Mouse (Mus musculus) mouse trophoblast stem cell (cell line): ENCODE measurements around the gene Rhox7b.
"Not testable (repeated sequence)": the region's sequence is repeated elsewhere in the genome, so short reads cannot be mapped to it uniquely, and the experiment has no call there.

ENCODE experiments used
- in situ Hi-C, 2 experiments: fragments of 300-500 bp; cut with MseI, MboI; formaldehyde crosslinking; loops; 2 replicates in 1 of 2; 3 replicates in 1 of 2; pipeline ENCODE4 v1.15.1; 2025

Rhox7b gene

DNA sequence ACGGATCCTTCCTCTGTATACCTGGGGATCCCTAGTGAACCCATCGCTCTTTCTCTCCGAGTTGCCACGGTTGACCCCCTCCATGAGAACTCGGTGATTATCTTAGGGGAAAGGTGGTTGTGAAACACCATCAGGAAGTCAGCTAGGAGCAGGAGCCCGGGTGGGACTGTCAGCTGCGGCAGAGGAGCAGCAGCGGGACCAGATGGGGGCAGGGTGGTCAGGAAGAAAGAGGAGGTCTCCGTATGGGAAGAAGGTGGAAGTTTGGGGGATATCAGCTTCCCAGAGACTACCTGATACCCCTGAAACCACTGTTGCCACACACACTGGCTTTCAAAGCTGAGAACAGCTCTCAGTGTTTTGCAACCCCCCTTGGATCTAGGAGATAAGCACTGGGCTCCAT is at the start of gene Rhox7b:
Gene Rhox7b, minus strand, starts transcription at position 101 of the 400 bp plus-strand sequence.
- in situ Hi-C loops = not testable (repeated sequence)

DNA sequence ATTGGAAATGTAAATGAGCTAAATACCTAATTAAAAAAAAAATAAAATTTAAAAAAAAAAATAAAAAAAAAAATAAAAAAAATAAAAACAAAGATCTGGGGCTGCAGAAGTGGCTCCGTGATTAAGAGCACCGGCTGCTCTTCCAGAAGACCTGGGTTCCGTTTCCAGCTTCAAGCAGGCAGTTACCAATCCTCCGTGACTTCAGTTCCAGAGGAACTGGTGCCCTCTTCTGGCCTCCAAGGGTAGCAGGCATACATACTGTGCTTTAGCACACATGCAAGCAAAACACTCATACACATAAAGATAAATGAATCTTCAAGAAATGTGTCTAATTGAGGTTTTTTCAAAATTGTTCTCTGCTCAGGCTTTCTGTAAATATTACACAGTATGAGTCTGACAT is 19.3 kb upstream of the Rhox7b start:
- in situ Hi-C loops = no loop called here

DNA sequence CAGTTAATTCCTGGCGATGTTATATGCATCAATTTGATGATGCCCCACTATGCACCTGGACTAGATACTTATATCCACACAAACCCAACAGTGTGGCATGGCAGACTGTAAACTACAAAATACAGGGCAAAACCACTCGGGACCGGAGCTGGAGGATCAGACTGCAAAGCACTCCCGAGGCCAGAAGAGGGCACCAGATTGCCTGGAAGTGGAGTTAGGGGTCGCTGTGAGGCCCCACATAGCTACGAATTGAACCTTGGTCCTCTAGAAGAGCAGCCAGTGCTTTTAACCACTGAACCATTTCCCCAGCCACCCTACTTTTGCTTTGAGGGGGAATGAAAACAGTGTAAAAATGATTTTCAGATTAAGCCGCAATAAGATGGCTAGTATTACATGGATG is 11.5 kb upstream of the Rhox7b start:
- in situ Hi-C loops = no loop called here

DNA sequence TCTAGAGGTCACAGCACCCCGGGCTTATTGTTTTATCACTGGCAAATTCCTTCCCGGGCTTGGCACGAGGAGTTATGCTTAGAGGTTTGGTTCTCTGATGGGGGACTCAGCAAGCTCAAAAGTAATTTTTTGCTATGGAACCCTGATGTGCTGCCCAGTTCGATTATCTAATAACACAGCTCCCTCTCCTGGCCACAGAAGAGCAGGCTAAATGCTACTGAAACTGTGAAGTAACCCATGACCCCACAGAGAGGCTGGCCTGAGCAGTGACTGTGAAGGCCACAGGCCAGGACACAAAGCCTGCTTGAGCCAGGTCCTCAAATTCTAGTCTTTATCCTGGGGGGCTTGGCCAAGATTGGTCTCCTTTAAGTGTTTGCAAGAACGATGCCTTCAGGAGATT is 6.7 kb upstream of the Rhox7b start:
- in situ Hi-C loops = no loop called here

DNA sequence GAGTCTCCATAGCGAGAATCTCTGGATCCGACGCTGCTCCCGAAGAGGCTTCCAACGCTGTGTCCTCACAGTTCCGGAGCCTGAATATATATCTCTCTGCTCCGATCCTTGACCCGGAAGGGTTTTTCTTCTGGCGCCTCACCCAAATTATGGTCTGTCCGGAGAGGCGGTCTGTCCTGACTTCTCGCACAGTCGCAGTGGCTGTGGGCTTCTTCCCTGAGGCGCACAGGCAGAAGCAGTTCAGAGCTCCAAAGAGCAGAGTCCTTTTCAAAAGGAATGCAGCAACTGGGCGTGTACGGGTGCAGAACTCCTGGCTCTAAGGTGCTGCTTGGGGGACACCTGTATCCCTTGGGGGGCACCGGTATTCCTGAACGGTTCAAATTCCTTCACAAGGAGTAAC is 4.6 kb upstream of the Rhox7b start, which contains the start of gene Rhox9:
Gene Rhox9, minus strand, starts transcription at position 101 of the 400 bp plus-strand sequence.
- in situ Hi-C loops = not testable (repeated sequence)

DNA sequence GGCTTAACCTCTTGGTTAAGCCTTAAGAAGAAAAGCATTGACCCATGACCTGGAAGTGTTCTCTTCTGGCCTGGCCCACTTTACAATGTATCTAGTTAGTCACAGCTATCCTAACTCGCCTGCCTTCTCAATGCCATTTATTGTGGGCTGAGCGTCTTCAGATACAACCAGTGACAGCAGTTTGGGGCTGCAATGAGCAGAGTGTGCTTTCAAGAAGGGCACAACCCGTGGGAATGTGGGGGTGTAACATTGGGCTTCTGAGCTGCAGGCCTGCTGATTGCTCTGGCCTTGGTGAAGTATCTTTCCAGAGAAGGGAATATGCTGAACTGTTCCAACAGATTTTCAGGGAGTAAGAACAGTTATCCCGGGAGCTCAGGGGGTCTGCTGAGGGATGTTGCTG is 18.2 kb downstream of the Rhox7b start, which contains the start of gene Rhox8:
Gene Rhox8, minus strand, starts transcription at position 101 of the 400 bp plus-strand sequence.
- in situ Hi-C loops = no loop called here

DNA sequence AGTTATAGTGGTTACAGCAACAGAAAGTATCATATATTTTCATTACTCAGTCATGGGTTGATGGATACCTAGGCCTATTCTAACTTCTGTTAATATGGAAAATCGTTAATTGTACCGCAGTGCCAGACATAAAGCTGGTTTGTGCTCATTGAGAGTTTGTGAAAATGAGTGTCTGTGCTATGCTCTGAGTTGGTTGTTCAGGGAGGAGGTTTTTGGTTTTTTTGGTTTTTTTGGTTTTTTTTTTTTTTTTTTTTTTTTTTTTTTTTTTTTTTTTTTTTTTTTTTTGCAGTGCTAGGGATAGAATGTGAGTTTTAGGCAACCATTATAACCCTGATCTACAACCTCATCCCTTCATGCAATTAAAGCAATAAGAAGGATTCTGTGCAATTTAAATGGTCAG is 25.4 kb downstream of the Rhox7b start:
- in situ Hi-C loops = no loop called here
